Mouse (Mus musculus) embryo, embryonic 11 days (tissue): Measurements from ENCODE around the gene Grpr.

ENCODE experiments used
- DNase-seq: peaks from one replicate; pipeline ENCODE4 v3.0.0-alpha.2; 2015

Gene Grpr

GRCm38 (mm10) chrX:163549666-163550065 lies at the start of gene Grpr:
TSS of gene Grpr (minus strand) at chrX:163549677.
- DNase-seq = peak; percentile 71

GRCm38 (mm10) chrX:163560521-163560920 lies 11.0 kb upstream of the Grpr start:
- DNase-seq = no peak

DNA sequence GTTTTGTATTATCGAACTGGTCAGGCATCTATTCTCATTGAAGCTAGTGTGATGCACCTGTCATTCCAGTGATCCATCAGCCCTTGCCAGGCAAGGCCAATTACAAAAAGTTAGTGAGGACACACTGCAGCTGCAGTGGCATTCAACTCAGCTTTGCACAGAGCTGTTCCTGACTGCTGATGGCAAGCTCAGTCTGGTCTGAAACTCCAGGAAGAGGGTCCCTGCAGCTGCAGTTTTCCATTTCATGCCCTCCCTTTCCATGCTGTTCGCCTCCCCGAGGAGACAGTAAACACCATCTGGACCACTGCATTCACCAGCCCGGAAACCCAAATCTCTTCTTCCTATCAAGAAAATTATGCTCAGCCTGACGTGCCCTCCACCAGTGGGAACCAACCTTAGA lies 2.4 kb downstream of the Grpr start:
- DNase-seq = no peak

- DNase-seq = no peak
Observed at GRCm38 (mm10) chrX:163532836-163533235, 16.6 kb downstream of the Grpr start.

GRCm38 (mm10) chrX:163518963-163519541 lies 30.4 kb downstream of the Grpr start:
- no peak for DNase-seq

DNA sequence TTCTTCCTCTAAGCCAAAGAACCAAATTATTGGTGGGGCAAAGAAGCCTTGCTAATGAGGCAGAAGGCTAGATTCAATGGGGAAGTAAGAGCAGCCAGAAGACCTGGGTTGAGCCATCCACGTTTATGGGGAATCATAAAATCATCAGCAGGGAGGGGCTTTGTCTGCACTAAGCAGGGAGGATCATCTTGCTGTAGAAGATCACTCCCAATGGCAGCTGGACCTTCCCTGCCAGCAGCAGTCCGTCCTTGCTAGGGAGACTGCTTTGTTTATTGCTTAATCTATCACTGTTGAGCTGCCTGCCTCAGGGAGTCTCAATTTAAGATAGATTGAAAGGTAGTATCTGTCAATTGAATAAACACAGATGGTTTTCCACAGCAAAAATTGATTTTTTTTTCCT lies 37.7 kb downstream of the Grpr start:
- DNase-seq = no peak

- no peak for DNase-seq
Observed at GRCm38 (mm10) chrX:163502088-163502487, 47.4 kb downstream of the Grpr start.
